Mouse (Mus musculus) liver, postnatal 0 days (tissue): Measurements from ENCODE around the gene Timmdc1.

Experiments used
- CTCF ChIP-seq: sonication (generic); IDR thresholded peaks from 2 replicates; pipeline ENCODE4 v1.5.1; 2016; ENCODE audit warnings: antibody characterized with exemption, low read depth
- EP300 ChIP-seq: IDR thresholded peaks from 2 replicates; pipeline ENCODE4 v1.6.1; 2016; ENCODE audit warnings: antibody characterized with exemption, low read depth, mild to moderate bottlenecking

- no peak for TF ChIP-seq EP300
- TF ChIP-seq CTCF = no peak
These were observed 69.8 kb downstream of the Timmdc1 start, which contains the start of gene Adprh for GRCm38 (mm10) chr16:38452442-38453202.
